Mouse (Mus musculus) bone marrow macrophage, adult 2 months (primary cell): ENCODE measurements around the gene Iqcc.

Source experiments
- CTCF ChIP-seq: IDR thresholded peaks from 2 replicates; pipeline ENCODE4 v1.5.1; 2012; ENCODE audit warnings: low read depth, mild to moderate bottlenecking, low read length, moderate library complexity
- POLR2A ChIP-seq: IDR thresholded peaks from 2 replicates; pipeline ENCODE4 v1.6.1; 2012; ENCODE audit warnings: mild to moderate bottlenecking, low read depth, low read length, borderline replicate concordance

- TF ChIP-seq CTCF (no peak), POLR2A (no peak)
Measured at GRCm38 (mm10) chr4:129573430-129573829, 45.5 kb downstream of the Iqcc start, which contains the start of gene Lck.
